Mouse (Mus musculus): ENCODE data around the gene Hoxa5. TPM values are rescaled to one million over a fixed set of nuclear protein-coding genes. Genes with fewer than 3 reads are reported as not detected.

Gene Hoxa5
- 1.5 and 2.4 TPM in 2 replicates for polyA plus RNA-seq (2015; fragmentation: Nextera tagmentation; extraction: Ambion mirVana)

DNA sequence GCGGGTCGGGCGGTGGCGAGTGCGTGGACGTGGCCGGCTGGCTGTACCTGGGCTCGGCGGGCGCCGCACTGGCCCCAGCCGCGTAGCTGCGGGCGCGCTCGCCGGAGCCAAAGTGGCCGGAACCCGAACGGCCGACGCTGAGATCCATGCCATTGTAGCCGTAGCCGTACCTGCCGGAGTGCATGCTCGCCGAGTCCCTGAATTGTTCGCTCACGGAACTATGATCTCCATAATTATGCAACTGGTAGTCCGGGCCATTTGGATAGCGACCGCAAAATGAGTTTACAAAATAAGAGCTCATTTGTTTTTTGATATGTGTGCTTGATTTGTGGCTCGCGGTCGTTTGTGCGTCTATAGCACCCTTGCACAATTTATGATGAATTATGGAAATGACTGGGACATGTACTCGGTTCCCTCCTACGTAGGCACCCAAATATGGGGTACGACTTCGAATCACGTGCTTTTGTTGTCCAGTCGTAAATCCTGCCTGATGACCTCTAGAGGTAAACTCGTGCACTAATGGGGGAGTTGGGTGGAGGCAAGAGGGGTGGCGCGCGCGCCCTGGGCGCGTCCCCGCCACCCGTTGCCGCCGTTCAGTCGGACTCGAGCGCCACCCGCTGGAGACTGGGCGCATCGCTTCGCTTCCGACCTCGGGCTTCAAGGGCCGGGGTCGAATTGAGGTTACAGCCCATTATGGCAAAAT lies at the start of gene Hoxa5:
TSS of gene Hoxa5 (minus strand) at position 538 of the 703 bp plus-strand sequence.

DNA sequence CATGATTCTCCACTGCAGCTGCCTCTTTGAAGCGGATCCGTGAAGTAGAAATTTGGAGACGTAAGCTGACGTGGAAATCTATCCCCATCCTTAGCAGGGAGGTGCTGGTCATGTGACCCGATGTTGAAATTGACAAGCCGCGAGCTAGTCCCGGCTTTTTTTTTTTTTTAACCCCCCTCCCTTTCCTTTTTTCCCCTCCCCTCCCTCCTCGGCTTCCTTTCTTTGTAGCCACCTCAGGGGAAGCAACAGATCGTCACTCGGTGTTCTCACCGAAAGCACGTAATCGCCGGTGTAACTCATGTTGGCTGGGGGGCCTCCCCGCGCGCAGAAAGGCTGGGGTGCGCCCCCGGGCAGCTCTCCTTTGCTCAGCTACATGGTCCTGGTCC lies 41.4 kb upstream of the Hoxa5 start, which contains the start of gene Hoxa11:
TSS of gene Hoxa11 (minus strand) at position 54 of the 386 bp plus-strand sequence.

DNA sequence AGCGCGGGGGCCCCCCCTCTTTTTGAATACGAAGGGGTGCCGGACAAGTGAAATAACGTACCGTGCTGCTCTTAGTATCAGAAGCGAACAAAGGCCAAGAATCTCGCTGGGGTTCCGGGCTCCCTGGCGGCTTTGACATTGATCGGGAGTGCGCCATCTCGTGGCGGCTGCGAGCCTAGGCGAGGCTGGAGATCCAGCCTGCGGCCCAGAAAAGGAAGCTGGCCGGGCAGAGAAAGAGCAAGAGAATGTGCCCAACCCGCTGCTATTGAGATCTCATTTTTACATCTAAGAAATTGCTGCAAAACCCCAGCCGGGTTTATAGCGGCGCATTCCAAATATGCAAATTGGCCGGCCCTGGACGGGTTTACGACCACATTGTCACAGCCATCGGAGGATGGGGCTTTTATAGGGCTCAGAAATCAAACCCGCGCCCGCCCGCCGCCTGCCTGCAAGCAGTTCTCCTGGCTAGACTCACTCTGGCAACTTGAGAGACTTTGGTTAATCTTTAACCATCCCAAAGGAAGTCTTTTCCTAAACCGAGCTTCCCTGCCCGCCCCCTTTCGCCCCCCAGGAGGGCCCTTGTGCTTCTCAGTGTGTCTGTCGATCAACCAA lies 36.1 kb upstream of the Hoxa5 start, which contains the start of gene Hoxa10:
TSS of gene Hoxa10 (minus strand) at position 466 of the 612 bp plus-strand sequence.

DNA sequence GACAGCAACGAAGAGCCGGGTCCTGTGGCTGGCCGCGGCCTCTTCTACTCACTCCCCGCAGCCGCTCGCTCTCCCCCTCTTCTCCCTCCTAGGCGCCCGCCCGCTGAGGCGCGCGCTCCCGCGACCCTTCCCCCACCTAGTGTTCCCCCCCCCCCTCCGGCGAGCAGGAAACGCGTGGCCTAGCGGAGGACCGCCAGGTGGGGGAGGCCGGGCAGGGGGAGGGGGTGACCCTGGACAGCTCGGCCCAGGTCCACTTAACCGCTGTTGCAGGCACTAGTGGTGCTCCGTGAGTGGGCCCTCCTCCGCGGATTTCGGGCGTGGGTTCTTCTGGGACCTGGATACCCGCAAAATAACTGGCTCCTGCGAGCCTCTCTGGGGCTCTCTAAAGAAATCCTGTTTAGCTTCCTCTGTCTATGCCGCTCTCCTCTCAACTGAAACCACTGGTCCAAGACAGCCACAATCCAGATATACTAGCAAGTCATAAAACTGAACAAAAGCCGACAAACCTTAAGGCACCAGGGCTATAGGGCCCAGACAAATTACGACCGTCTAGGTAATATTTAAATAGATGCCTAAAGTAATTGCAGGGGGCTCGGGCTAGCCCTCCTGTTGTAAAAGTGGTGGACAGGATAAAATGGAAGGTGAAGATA lies 26.3 kb upstream of the Hoxa5 start, which contains the start of gene Hoxa9:
TSS of gene Hoxa9 (minus strand) at position 574 of the 650 bp plus-strand sequence.

DNA sequence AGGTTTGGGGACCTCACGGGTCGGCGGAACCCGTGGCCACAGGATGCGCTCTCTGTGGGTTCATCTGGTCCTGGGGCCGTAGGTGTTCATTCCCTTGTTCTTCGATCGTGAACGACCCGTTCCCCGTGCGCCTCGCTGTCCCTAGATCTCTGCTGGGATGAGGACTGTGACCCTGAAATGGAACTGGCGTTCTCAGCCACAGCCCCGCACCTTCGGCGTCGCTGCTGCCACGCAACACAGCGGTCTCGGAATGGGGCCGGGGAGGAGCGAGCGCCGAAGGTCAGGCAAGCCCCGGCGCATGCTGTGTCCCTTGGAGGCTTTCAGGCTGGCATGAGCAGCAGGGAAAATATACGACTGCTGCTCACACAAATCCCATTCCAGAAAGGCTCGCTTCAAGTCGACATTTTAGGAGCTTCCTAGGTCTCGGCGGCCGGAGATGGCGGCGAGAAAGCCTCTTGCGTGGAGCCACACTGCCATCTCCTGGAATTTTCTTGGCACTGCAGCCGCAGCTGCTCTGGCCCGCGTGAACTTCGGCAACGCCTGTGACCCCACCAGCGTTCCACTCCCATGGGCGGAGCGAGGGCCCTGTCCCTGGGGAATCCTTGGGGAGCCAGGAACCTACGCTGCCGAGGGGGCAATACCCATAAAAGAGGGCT lies 17.1 kb upstream of the Hoxa5 start, which contains the start of gene Hoxa7:
TSS of gene Hoxa7 (minus strand) at position 518 of the 656 bp plus-strand sequence.

DNA sequence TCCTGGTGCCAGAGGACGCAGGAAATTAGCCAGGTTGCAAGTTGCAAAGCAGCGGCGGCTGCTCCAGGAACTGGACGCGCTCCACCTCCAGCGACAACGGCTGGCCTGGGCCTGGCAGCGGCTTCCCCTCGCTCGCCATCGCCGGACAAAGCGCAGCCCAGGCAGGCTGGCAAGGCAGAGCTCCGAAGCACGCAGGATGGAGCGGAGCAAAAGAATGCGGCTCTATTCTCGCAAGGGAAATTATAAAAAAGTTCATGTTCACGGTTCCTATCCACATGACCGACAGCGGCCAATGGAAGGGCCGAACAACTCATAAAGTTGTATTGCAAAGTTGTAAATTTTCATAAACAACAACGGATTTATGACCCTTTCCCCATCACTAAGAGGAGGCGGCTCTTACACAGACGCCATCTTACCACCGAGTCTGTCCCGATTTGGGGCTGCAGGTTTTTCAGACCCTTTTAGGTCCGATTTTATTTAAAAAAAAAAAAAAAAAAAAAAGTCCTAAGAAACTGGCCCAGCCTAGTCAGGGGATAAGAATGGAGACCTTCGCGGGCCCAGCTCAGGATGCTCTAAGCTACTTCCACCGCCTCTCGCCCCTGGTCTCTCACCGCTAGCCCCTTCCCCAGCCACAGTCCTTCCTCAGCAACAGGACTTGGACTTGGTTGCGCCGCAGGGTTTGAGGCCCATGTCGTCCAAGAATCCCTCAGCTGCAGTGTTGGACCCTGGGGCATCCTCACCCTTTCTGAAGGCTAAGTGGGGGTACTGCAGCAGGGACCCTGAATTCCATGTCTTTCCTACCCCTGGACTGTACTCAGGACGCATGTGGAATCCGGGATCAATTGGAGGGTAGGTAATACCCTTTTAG lies 9.0 kb upstream of the Hoxa5 start, which contains the start of the genes Hoxa3 and Gm28308:
TSS of gene Hoxa3 (minus strand) at position 218 of the 868 bp plus-strand sequence.
TSS of gene Gm28308 (minus strand) at position 221 of the 868 bp plus-strand sequence.

DNA sequence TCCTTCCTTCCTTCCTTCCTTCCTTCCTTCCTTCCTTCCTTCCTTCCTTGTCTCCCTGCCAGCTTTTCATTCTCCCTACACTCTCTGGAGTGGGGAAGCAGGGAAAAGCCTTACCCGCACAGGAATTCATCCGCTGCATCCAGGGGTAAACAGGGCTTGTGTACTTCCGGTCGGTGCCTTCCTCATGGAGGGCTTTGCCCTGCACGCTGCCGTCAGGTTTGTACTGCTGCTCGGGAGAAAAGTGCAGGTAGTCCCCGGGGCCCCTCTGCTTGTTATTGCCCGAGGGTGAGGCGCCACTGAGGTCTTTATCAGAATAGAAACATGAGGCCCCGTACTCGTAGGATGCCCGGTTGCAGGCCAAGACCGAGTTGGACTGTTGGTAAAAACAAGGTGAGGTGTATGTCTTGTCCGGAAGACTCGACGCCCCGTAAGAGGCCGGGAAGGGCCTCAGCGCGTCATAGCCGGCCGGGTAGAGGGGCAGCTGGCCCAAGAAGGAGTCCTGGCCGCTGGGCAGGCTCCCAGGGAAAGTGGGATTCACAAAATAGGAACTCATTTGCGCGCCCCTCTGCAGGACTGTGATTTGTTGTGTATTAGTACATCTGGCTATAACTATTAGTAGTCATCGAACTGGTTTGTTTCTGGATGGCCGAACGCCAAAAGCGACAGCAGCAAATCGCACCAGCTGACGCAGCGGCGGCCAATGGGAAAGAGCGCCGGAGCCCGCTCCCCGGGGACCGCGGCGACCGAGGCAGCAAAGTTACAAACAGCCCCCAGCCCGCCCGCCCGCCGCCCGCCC lies 3.9 kb upstream of the Hoxa5 start, which contains the start of gene Hoxa6:
TSS of gene Hoxa6 (minus strand) at position 651 of the 796 bp plus-strand sequence.

DNA sequence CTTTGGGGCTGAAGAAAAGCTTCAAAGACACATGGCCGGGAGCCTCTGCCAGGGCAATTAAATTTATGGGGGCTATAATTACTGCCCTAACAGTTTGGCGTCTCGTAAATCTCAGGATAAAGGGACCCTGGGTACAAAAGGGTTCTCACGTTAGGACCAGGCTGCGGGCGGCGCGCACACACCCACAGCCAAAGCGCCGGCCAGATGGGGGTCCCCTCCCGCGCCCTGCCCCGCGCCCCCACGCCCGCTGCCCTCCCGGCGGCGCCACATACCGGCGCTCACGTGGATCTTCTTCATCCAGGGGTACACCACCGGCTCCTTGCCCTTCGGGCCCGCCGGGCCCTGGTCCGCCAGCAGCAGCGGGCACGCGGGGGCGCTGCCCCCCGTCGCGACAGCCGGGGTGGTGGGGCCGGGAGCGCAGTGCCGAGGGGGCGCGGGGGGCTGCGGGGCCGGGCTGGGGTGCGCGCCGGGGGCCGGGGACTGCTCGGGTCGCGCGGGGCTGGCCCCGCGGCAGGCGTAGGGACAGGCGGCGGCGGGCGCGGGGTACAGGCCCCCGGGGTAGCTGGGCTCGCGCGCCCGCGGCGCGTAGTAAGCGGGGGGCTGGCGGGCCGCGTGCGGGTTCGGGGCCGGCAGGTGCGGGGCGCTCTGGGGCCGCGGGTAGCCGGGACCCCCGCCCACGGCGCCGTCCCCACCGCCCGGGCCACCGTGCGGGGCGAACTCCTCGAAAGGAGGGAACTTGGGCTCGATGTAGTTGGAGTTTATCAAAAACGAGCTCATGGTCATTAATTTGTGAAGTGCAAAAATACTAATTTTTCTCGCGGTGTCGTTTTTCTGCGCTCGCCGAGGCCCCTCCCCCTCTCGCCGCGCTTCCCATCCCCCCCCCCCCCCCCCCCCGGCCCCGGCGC lies 13.2 kb downstream of the Hoxa5 start, which contains the start of gene Hoxa4:
TSS of gene Hoxa4 (minus strand) at position 848 of the 905 bp plus-strand sequence.

DNA sequence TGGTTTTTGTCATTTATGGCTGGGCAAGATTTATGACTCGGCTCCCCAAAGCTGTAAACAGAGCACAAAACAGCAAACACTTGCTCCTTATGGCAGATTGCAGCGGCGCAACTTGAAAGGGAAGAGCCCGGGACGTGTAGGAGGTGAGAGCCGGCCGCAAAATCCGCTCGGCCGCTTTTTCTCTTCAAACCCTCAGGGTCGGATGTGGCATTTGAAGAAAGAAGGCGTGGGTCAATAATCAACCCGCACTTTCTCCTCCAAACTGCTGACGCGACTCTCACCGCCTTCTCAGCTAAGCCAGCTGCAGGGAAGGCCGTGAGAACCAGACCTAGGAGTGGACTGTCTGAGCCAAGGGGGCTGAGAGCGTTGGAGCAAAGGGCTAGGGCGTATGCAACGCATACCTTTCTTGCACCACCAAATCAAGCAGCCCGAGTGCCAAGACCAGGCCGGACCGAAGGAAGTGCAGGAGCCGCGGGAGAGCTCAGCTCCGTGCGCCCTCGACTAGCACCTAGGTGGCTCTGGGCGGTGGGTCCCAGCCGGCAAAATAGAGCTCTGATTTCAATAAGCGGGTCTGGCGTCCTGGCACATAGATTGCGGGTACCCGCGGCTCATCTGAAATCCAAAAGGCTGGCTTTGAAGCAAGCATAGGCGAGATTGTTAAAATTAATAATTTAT lies 27.2 kb downstream of the Hoxa5 start, which contains the start of gene 5730596B20Rik:
TSS of gene 5730596B20Rik (plus strand) at position 438 of the 675 bp plus-strand sequence.

DNA sequence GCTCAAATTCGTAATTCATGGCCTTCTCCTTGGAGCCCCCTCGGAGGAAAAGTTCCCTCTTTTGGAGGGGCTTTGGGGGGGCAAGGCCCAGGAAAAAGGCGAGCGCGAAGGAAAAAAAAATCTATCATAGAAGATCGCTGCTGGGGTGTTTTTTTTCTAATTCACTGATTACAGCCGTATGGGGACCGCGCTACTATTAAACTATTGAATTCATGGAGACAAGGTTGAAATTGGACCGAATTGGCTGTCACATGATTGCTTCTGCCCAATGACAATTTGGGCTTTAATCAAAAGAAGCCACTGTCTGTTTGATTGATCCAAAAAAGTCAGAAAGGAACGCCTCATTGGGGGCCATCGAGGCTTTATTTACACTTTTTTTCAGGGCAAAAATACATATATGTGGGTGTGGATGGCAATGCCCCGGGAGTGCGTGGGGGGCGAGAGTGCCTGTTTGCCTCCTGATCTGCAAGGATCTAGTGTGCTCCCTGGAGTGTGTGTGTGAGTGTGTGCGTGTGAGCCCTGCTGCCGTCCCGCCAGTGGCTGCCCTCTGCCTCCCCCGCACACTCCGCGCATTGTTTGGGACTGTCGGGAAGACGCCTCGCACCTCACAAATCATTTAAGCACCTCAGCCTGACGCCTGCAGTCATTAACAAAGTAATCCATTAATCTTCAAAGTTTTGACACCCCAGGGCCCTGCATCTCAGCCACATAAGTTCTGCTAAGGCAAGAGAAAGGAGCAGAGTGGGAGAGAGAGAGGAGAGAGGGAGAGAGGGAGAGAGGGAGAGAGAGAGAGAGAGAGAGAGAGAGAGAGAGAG lies 39.6 kb downstream of the Hoxa5 start, which contains the start of gene Hoxa2:
TSS of gene Hoxa2 (minus strand) at position 206 of the 815 bp plus-strand sequence.

DNA sequence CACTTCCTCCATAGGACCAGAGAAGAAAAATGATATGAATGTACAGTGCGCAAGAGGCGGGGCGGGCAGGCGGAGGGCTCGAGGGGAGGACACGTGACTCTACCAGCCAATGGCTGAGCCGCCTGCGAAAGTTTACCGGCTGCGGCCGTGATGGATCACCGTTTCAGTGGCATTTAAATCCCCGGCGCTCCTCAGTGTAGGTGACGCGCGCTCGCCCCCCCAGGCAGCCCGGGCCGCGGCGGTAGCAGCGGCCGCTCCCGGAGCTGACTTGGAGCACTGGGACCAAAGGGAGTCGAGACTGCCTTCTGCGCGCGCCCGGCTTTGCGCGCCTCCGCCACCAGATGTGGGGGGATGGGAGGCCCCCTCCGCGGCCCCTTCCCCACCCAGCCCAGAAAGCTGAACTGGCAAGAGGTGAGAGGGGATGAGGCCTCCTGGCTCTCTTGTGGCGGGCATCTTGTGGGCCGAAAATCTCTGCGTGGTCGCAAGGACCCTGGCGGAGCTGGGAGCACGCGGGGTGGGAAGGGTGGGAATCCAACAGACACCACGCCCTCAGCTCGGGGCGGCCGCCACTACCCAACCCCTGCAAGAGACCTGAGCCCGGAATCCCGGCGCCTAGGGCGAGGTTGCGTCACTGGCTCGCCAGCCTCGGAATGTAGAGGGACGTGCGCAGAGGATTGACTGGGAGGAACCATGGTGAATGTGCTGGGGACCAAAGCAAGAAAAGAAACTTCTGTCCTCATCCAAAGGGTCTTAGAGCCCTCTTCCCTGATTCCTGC lies 45.9 kb downstream of the Hoxa5 start, which contains the start of gene Hoxa1:
TSS of gene Hoxa1 (minus strand) at position 42 of the 776 bp plus-strand sequence.

MicroRNAs within 50 kb of the gene (microRNA counts, 519-probe panel; counts per million panel counts)
- 88.3 counts per million for microRNA mmu-miR-196b

Other genes starting within 250 kb of the Hoxa5 start
- 33.6 and 44.8 TPM in 2 replicates for gene Skap2, start 192.0 kb downstream of the Hoxa5 start, polyA plus RNA-seq (2015; fragmentation: Nextera tagmentation; extraction: Ambion mirVana)
- 0.17 and 0.32 TPM in 2 replicates for gene Hoxa1, start 46.3 kb downstream of the Hoxa5 start, polyA plus RNA-seq (2015; fragmentation: Nextera tagmentation; extraction: Ambion mirVana)
- 0.43 and 0.64 TPM in 2 replicates for gene Hoxa2, start 39.8 kb downstream of the Hoxa5 start, polyA plus RNA-seq (2015; fragmentation: Nextera tagmentation; extraction: Ambion mirVana)
- 0.11 and 0.13 TPM in 2 replicates for gene 5730596B20Rik, start 27.1 kb downstream of the Hoxa5 start, polyA plus RNA-seq (2015; fragmentation: Nextera tagmentation; extraction: Ambion mirVana)
- 0.23 and 0.25 TPM in 2 replicates for gene Hoxa4, start 12.8 kb downstream of the Hoxa5 start, polyA plus RNA-seq (2015; fragmentation: Nextera tagmentation; extraction: Ambion mirVana)
- gene Hoxa6, start 4.1 kb upstream of the Hoxa5 start, polyA plus RNA-seq (2015; fragmentation: Nextera tagmentation; extraction: Ambion mirVana), result 0.19 TPM in 1 of 2 replicates, not detected in the other
- gene Hoxa3, start 8.7 kb upstream of the Hoxa5 start, polyA plus RNA-seq (2015; fragmentation: Nextera tagmentation; extraction: Ambion mirVana), result 0.49 and 0.56 TPM in 2 replicates
- not detected in 2 replicates for gene Gm28308, start 8.8 kb upstream of the Hoxa5 start, polyA plus RNA-seq (2015; fragmentation: Nextera tagmentation; extraction: Ambion mirVana)
- gene Hoxa7, start 17.3 kb upstream of the Hoxa5 start, polyA plus RNA-seq (2015; fragmentation: Nextera tagmentation; extraction: Ambion mirVana), result 1.4 and 2.5 TPM in 2 replicates
- 0.46 and 0.52 TPM in 2 replicates for gene Hoxa9, start 26.5 kb upstream of the Hoxa5 start, polyA plus RNA-seq (2015; fragmentation: Nextera tagmentation; extraction: Ambion mirVana)
- gene Hoxa10, start 36.3 kb upstream of the Hoxa5 start, polyA plus RNA-seq (2015; fragmentation: Nextera tagmentation; extraction: Ambion mirVana), result 0.10 and 0.11 TPM in 2 replicates
- gene Hoxa11, start 41.2 kb upstream of the Hoxa5 start, polyA plus RNA-seq (2015; fragmentation: Nextera tagmentation; extraction: Ambion mirVana), result not detected in 2 replicates
- gene Hoxa13, start 56.3 kb upstream of the Hoxa5 start, polyA plus RNA-seq (2015; fragmentation: Nextera tagmentation; extraction: Ambion mirVana), result not detected in 2 replicates
- gene Evx1, start 108.9 kb upstream of the Hoxa5 start, polyA plus RNA-seq (2015; fragmentation: Nextera tagmentation; extraction: Ambion mirVana), result not detected in 2 replicates

Data from spleen, postnatal 0 days (tissue).